Mouse (Mus musculus) embryonic stem cell, embryonic (primary cell): ENCODE data around the gene Gli3.

Experiments
- CTCF ChIA-PET, 4 experiments: fragments of 300-600 bp in 2 of 4; fragments of 350-600 bp in 2 of 4; sonication (Branson Sonifier 250); formaldehyde crosslinking; loops; one replicate each; lab custom pipeline; 2022; ENCODE audit warnings: inconsistent platforms in 2 of 4; lab: Charles Lee
- POLR2A ChIA-PET, 4 experiments: fragments of 300-600 bp in 2 of 4; fragments of 350-600 bp in 2 of 4; sonication (Branson Sonifier 250); formaldehyde crosslinking; loops; one replicate each; lab custom pipeline; 2022; ENCODE audit warnings: antibody characterized with exemption in 4 of 4, inconsistent platforms in 1 of 4; lab: Charles Lee

The Gli3 gene

DNA sequence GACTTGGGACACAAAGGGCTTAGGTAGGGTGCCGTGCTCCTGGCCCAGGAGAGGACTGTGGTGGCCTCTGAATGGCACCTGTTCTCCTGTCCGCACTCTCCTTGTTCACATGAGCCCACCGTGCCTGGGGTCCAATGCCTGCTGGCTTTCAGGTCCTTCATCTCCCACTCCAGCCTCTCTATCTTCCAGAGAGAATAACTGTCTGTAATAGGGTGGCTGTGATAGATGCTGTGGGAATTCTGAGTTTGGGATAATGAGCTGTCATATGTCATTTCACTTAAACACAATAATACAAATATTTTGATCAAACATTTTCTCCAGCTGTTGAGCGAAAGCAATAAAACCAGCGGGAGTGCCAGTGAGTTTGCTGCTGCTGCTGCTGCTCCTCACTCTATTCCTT lies 133.6 kb downstream of the Gli3 start:
- CTCF ChIA-PET: no interaction called here

DNA sequence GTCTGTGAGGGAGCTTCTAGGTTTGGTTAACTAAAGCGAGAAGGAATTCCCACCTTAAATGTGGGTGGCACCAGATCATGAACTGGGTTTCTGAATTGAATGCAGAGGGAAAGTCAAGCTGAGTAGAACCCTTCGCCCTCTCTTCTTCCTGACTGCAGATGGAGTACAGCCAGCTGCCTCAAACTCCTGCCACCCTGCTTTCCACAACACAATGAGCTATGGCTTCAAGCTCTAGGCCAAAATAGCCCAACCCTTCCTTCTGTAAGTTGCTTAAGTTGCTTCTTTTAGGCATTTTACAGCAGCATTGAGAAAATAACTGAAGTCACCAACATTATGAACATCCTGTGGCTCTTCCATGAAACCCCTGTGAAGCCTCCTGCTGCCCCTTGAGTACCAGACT lies 136.7 kb downstream of the Gli3 start:
- ChIA-PET POLR2A (no interaction called here), CTCF (no interaction called here)

More for the DNA sequence above, 133.6 kb downstream of the Gli3 start:
- POLR2A ChIA-PET: no interaction called here

DNA sequence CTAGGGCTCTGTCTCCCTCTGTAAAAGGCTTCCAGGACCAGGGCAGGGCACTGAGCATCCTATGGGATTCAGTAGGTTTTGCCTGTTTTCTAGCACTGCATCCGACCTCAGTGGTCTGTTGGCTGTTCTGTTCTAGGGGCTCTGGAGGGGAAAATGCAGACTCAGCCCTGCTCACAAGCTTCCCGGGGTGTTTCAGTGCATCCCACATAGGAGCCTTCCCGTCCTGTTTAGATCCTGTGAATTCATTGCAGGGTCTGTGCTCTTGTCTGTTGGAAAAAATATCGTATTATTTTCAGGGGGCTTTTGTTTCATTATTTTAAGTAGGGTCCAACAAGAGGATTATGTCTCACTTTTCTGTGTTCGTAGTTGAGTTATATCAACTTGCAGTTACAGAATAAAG lies 139.1 kb downstream of the Gli3 start:
- POLR2A ChIA-PET: interaction anchor here in 1 of 4 experiments (0.6 kb wide), 1 partner anchor 24 kb away, joined by 3 read pairs; no protein-coding TSS in a partner anchor
- CTCF ChIA-PET: no interaction called here

DNA sequence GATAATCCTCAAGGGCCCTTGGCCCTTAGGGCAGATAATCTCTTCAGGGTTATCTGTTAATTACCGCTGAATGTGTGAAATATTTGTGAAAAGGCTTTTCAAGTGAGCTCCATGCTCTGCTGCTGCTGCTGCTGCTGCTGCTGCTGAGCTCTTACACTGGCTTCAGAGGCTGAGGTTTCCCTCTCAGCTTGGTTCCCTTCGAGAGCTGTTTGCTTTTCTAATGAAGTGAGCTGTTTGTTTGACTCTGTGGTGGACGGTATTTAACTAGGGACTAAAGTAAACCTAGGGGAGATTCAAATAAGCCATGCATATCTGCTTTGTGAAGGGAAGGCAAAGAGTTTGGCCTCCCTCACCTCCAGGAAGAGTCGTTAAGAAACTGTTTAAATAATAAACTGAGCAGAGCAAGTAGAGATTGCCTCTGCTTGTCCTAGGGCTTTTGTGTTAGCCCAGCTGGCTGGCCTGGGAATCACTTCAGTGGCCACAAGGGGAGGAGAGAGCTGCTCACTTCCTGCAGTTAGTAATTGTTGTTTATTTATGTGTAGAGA lies 139.7 kb downstream of the Gli3 start:
- ChIA-PET CTCF (no interaction called here), POLR2A (interaction anchor here in 1 of 4 experiments (0.6 kb wide), 1 partner anchor 25 kb away, joined by 3 read pairs; no protein-coding TSS in a partner anchor)

DNA sequence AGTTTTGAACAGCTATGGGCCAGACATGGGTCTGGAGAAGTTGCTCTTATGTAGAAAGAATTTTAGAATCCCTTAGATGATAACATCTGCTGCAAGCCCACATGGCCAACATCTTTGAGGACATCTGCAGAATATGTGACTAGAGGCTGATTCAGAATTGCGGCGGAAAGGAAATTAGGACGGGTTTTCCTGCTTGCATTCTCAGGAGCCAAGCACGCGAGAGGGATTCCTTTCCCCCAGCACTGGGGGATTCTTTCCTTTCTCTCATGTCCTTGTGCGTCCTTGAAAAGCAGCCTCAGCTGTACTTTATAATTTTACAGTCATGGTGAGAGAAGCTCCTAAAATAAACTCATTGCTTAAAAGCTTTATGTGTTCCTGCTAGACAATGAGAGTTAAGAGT lies 141.0 kb downstream of the Gli3 start:
- ChIA-PET CTCF (no interaction called here), POLR2A (no interaction called here)

DNA sequence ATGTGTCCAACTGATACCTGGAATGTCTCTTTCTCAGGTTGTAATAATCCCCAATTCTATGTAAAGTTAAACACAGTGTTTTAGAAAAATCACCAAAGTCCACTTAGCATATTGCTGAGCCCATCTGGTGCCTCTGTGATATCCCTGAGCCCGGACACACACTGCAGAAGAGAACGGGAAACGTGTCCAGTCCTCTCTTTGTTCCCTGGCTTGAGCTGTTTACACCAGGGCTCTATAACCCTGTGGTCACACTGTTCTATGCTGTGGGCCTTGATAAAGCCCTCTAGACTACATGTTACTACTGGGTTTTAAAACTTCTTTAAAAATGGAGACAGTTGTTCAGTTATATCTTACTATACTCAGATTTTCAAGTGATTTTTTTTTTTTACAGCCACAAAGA lies 154.4 kb downstream of the Gli3 start:
- POLR2A ChIA-PET: interaction anchor here in 1 of 4 experiments (1.6 kb wide), 1 partner anchor 37 kb away, joined by 3 read pairs; no protein-coding TSS in a partner anchor
- CTCF ChIA-PET: no interaction called here

DNA sequence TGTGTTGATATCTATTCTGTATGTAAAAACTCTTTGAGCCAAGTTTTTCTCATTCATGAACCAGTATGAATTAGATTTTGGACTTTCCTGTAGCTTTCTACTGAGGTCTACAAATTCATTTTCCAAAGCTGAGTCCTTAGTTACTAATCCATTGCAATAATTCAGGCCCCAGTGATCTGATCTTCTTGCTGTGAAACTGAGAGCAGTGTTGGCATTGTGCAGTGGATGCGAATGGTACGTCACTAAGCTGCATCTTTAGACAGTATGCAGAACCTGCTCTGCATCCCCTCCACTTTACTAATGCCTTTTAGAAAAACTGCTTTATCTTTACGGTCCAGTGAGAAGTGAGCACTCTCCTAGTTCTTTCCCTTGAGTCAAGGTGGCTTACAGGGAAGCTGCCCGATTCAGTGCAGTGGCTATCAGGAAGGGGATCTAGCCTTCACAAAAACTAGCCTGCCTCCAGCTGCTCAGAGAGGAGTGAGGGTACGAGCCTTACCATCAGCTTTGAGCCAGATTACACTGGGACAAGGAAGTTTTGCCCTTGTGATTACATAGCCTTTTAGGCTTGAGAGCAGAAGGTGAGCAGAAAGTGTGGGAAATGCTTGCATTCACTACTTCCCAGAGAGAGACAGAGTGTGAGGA lies 155.1 kb downstream of the Gli3 start:
- POLR2A ChIA-PET: no interaction called here
- CTCF ChIA-PET: no interaction called here

DNA sequence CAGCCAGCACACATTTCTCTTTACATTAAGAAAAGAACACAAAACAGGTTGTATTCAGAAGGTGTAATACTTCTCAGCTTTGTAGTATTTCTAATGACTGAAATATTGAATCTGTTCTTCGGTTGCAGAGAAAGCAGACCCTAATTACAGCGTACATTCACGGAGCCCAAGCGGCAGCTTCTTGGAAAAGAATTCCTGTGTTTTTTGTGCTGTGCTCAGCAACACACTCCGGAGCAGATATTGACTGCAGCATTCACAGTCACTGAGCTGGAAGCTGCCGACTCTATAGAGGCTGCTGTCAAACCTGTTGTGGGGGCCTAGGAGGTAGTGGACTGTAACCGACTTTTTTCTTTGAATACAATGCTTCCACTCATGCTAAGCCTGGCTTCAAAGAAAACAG lies 158.0 kb downstream of the Gli3 start:
- ChIA-PET CTCF (no interaction called here), POLR2A (no interaction called here)

DNA sequence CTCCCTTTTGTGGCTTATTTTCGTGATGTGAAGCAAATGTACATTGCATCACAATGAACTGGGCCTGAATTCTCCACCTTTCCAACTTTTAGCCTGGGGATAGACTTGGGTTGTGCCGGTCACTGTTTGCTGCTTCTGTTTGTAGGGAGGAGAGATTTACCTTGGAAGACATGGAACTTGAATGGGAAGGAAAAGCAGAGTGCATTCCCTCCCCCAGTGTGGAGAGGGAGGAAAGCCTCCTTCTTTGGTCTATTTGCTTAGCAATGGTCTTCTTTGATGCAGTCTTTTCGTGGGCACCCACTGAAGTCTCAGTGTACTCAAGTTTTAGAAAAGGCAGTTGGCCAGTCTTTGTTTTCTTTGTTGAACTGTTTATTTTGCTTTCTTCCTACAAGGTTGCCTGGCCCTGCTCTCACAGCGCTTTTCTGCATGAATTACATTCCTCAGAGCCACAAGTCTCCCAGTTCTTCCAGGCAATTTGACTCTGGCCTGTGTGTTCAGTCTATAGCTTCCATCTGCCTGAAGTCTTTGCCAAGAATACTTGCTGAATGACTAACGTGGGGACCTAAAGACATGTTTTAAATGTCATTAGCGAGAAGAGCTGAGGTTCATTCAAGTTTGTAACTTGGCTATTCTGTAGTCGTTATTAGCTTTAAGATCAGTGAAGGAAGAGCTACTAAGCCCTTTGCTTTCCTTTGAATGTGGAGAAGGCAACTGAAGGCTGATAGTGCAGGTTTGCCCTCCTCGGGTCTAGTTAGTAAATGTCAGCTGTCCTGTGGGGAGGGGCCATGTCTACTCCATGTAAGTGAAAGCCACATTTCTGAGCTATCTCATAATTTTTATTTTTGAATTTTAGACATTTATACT lies 161.7 kb downstream of the Gli3 start:
- ChIA-PET POLR2A (interaction anchor here in 1 of 4 experiments (0.7 kb wide), 2 partner anchors 12 to 76 kb away, joined by 3 read pairs; no protein-coding TSS in a partner anchor), CTCF (interaction anchor here in 1 of 4 experiments (0.6 kb wide), 1 partner anchor 12 kb away, joined by 4 read pairs; no protein-coding TSS in a partner anchor)

DNA sequence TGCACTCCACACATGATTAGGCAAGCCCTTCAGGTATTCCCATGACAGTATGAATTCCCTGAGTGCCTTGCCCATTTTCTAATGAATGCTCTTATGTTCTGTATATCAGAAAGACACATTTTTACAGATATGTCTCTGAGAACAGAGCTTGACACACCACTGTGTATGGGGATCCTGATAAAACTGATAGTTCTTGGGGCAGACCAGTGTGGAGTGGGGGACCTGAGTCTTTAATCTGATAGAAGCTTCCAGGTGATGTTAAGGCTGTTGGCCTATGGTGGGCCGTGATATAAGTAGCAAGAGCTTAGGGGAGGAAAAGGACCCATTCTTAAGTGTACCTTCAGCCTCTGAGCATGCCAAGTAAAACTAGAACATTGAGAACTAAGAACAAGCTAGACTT lies 178.5 kb downstream of the Gli3 start:
- CTCF ChIA-PET: no interaction called here
- POLR2A ChIA-PET: interaction anchor here in 1 of 4 experiments (1.2 kb wide), 1 partner anchor 12 kb away, joined by 4 read pairs; no protein-coding TSS in a partner anchor

DNA sequence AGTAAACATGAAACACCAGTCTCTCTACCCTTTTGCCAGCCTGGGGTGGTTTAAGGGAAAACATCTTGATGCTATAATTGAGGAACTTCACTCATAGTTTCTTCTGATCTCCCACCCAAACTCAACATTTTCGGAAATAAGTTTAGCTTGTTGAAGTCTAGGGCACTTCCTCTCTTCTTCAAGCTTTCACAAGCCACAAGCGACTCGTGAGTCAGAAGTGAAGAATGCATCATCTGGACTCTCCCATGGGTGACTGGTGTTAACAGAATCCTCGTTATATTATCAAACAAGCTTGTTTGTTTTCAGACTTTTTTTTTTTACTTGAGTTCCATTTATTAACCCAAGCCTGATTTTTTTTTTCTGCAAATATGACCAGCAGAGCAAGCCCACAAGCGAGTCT lies 197.5 kb downstream of the Gli3 start:
- POLR2A ChIA-PET: no interaction called here
- CTCF ChIA-PET: no interaction called here

DNA sequence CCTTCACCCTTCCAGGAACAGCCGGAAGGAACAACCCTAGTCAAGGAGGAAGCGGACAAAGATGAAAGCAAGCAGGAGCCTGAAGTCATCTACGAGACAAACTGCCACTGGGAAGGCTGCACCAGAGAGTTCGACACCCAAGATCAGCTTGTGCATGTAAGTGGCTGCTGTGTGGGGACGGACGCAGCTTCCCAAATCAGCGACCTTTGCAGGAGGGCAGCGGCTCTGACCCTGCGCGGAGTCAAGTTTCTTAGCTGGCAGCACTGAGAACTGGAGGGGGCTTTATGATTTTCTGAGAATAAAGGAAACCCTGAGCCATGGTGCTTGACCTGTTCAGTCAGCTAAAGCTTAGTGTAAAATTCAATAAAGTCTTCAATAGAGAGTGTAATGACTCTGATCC lies 199.3 kb downstream of the Gli3 start:
- ChIA-PET CTCF (no interaction called here), POLR2A (no interaction called here)

DNA sequence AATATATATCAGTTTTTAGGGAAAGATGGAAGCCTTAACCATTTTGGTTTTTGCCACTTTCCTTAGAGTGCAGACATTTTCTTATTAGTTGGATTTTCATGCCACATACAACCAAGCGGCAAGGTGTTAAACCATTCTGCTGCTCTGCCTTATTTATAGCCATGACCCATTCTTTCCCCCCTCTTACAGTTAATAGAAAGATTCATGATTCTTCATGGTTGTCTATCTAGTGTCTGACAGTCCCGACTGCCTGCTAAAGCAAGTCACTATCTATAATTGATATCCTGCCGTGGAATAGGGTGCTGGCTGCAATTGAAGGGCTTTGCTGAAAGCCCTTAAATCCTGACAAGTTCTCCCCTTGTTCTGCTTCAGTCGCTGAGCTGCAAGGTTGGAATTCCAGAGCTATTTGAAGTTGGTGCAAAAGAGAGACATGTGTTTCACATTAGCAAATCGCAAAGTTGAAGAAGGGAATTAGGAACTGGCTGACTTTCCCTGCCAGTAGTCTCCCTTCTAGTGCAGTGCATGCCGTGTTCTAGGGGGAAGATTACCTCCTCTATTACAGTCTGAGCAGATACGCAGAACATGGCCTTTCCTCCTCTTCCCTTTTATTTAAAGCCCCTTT lies 201.7 kb downstream of the Gli3 start:
- POLR2A ChIA-PET: no interaction called here
- CTCF ChIA-PET: no interaction called here

DNA sequence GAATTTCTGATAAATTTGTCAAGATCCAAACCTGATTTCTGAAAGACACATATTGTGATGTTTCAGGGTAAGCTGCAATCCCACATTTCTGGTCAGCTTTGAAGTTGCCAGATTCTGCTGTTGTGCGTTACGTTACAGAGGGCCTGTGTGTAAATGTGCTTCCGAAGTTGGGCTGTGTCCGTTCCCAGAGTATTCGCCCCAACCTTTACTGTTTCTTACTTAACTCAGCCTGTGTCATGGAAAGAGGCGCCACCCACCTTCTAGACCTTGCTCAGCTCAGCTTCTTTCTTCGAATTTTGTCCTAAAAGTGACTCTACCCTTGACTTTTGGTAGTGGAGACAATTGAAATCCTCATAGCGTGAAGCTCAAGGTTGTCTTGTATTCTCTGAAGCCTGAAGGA lies 202.5 kb downstream of the Gli3 start:
- CTCF ChIA-PET: no interaction called here
- POLR2A ChIA-PET: no interaction called here

DNA sequence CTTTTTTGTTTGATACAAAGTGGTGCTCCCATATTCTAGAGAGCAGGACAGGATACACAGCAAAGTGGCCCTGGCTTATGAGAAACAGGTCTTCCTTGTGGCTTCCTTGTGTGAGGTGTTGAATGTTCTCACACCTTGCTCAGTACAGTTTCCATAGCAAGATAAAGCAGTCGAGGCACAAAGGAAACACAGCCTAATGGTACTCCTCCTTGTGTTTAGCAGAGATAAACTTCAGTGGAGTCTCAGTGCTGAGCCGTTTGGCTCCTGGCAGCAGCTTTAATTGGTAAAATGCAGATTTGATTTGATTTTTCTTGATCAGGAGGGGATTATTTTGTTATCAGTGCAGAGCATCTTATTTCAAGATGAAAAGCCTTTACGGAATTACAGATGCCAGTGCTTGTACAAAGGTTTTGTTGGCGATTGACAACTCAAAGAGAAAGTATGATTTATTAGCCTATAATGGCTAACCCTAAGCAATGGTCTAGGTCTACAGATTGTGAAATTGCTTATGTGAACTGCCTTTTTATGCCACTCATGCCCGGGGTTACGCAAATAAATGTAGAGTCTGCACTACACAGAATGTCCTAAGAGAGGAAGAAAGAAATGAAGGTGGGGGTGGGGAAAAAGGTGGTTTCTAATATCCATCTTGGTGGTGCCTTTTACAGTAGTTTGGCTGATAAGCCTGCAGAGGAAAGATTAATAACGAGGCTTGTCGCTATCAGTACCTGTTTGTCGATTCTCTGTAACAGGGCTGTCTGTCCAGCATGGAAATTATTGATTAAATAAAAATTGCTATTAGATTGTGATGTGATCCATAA lies 207.3 kb downstream of the Gli3 start:
- CTCF ChIA-PET: no interaction called here
- POLR2A ChIA-PET: no interaction called here

DNA sequence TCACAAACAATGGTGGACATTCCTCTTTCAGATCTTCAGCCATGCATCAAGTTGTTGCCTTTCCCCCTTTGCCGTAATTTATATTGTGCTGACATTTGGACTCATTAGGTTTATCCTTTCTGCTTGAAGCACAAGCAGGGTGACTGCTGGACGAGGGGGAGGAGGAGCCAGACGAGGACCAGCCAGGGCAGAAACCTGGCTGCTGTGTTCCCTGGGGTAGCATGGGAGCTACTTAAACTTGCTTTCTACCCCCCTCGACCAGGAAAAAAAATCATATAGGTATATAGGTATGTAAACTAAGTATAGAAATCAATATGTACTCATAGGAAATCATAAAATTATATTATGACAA lies 207.9 kb downstream of the Gli3 start:
- CTCF ChIA-PET: no interaction called here

DNA sequence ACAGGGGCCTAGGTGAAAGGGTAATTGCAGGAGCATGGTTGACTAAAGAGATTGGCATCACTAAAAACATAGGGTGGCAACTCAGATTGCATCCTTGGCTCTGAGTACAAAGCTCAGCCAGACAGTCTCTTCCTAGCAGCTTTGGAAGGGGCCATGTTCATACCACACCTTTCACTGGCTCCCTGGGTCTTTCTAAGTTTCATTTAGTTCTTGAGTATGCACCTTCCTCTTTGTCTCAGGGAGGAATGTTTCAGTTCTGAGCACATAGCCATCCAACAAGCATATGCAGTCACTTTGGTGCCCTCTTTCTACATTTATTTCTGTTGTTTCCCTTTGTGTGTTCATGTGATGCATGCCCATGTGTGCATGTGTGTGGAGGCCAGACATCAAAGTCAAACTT lies 212.4 kb downstream of the Gli3 start:
- ChIA-PET POLR2A (no interaction called here), CTCF (no interaction called here)

More for the DNA sequence above, 207.9 kb downstream of the Gli3 start:
- POLR2A ChIA-PET: no interaction called here

DNA sequence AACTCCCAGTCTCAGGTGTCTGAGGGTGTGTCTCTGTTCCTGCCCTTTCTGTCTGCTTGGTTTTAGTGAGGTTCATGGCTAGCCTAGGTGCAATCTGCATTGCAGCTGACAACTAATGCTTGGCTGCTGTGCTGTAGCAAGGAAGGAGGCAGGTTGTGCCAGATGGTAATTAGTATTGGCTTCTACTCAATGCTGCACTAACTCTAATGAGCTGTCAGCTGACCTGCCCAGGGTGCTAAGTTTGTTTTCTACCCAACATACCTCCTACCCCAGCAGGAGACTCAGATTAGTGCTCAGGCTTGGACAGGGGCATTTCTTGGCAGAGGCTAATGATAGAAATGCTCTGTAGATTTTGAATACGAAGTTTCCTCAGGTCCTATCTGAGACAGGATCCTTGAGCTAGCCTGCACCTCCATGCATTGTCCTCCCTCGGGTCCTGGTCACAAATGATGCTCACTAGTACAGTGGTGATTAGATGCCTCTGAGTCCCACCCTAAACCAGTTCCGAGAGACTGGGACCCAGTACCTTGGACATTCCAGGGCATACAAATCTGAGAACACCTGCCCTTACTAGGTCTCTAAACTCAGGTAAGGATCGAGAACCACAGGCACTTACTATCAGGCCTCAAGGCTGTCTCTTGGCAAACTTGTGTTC lies 214.2 kb downstream of the Gli3 start:
- CTCF ChIA-PET: no interaction called here
- POLR2A ChIA-PET: interaction anchor here in 1 of 4 experiments (0.5 kb wide), 1 partner anchor 387 kb away, joined by 3 read pairs; no protein-coding TSS in a partner anchor

DNA sequence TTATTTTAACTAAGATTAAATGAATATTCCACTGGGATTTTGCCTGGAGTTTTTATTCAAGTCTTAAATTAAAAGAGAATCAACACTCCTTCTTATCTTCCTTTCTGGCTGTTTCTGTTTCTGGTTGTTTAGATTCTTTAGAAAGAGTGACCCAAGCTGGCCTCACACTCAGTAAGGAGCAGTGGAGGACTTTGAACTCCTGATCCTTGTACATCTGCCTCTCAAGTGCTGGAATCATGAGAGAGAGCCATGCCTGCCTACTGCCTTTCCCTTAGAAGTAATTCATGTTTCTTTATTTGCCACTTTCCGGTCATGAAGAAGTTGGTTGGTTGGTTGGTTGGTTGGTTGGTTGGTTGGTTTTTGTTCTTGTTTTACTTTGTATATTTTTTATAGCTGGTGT lies 218.5 kb downstream of the Gli3 start:
- POLR2A ChIA-PET: no interaction called here
- CTCF ChIA-PET: no interaction called here
